ENCODE assay signal across 9 mouse cellular contexts in genomic region chr10:24493936-24494335, GRCm38 (mm10).
DNase-seq lines count a peak whose midpoint lies in the region; ATAC-seq and TF ChIP-seq lines count a peak whose summit lies in the region.
"Had no signal": no experiment of that assay in that cellular context is flagged by ENCODE, and none has a peak within 500 bp of the region (broad histone marks: within the 10 kb centered on the region; RNA-seq: fewer than 3 reads in every experiment).

No protein-coding gene starts in this region.

- H3K4me3 ChIP-seq in embryonic fibroblast, embryonic 13.5 days (ENCODE audit: insufficient read depth, low read length), result no peak overlapping the region
- H3K4me3 ChIP-seq: embryonic facial prominence, embryonic 12.5 days had no signal

- H3K4me1 ChIP-seq in embryonic fibroblast, embryonic 13.5 days (ENCODE audit: control insufficient read depth, insufficient read depth, low read length), result peaks cover 11% of the 10 kb centered on the region

- peak; percentile 5 for DNase-seq in embryo, embryonic 11.5 days (ENCODE audit: low read depth, low spot score)
- no peak for DNase-seq in embryo, embryonic 9.5 days (ENCODE audit: extremely low spot score)
- DNase-seq in kidney, adult 18-20 months, result peak; percentile 40
- DNase-seq in lung, postnatal 14 days, result peak; percentile 74
- no peak for DNase-seq in cerebellum, adult 8-10 months
- DNase-seq in left cerebral cortex, adult 9 months (ENCODE audit: low spot score in 2 of 2), result no peak

- no peak for TF ChIP-seq CTCF in embryonic fibroblast, embryonic 13.5 days (IDR thresholded peaks at IDR 0.05; ENCODE audit: borderline replicate concordance, insufficient read depth, low read length)

- no peak for TF ChIP-seq POLR2A in embryonic fibroblast, embryonic 13.5 days (IDR thresholded peaks at IDR 0.05; ENCODE audit: low read depth, low read length)

- ATAC-seq in activated CD4-positive, CD25-positive, alpha-beta regulatory T cell, adult 4 months, result no peak

- peak overlapping the region; percentile 82 for H3K27ac ChIP-seq in embryonic fibroblast, embryonic 13.5 days (ENCODE audit: insufficient read depth, low read length)
- H3K27ac ChIP-seq: embryonic facial prominence, embryonic 12.5 days had no signal

Comparison
In these comparisons a context has a peak if more than half of its experiments do, and no peak if none do; other contexts are left out.
1. DNase-seq: peak in embryo, embryonic 11.5 days (single experiment), kidney, adult 18-20 months (single experiment) and lung, postnatal 14 days (single experiment); none in embryo, embryonic 9.5 days (single experiment), cerebellum, adult 8-10 months (single experiment) and left cerebral cortex, adult 9 months (0 of 2).